Mouse (Mus musculus): ENCODE measurements around the gene Sorbs1.

The Sorbs1 gene

GRCm38 (mm10) chr19:40513632-40514078, at the start of gene Sorbs1:
Sorbs1 (minus strand) TSS chr19:40513779.
- peak; percentile 96 for ATAC-seq (ENCODE audit: insufficient number of reproducible peaks, low FRiP score, low TSS enrichment)

- peak; percentile 66; the same call in 1 of the 2 replicates for ATAC-seq (ENCODE audit: insufficient number of reproducible peaks, low FRiP score, low TSS enrichment)
These were observed 47.9 kb upstream of the Sorbs1 start for GRCm38 (mm10) chr19:40561521-40561920.

GRCm38 (mm10) chr19:40556029-40556428, 42.5 kb upstream of the Sorbs1 start:
- ATAC-seq (ENCODE audit: insufficient number of reproducible peaks, low FRiP score, low TSS enrichment), result no peak

- no peak for ATAC-seq (ENCODE audit: insufficient number of reproducible peaks, low FRiP score, low TSS enrichment)
These were observed 41.6 kb upstream of the Sorbs1 start for GRCm38 (mm10) chr19:40555136-40555535.

- no peak for ATAC-seq (ENCODE audit: insufficient number of reproducible peaks, low FRiP score, low TSS enrichment)
These were observed 40.8 kb upstream of the Sorbs1 start for GRCm38 (mm10) chr19:40554343-40554742.

GRCm38 (mm10) chr19:40553849-40554248, 40.3 kb upstream of the Sorbs1 start:
- ATAC-seq (ENCODE audit: insufficient number of reproducible peaks, low FRiP score, low TSS enrichment), result peak; percentile 51; the same call in 1 of the 2 replicates

- no peak for ATAC-seq (ENCODE audit: insufficient number of reproducible peaks, low FRiP score, low TSS enrichment)
These were observed 39.6 kb upstream of the Sorbs1 start for GRCm38 (mm10) chr19:40553014-40553789.

GRCm38 (mm10) chr19:40549516-40550135, 36.0 kb upstream of the Sorbs1 start:
- no peak for ATAC-seq (ENCODE audit: insufficient number of reproducible peaks, low FRiP score, low TSS enrichment)

GRCm38 (mm10) chr19:40548796-40549515, 35.4 kb upstream of the Sorbs1 start:
- no peak for ATAC-seq (ENCODE audit: insufficient number of reproducible peaks, low FRiP score, low TSS enrichment)

- no peak for ATAC-seq (ENCODE audit: insufficient number of reproducible peaks, low FRiP score, low TSS enrichment)
These were observed 34.8 kb upstream of the Sorbs1 start for GRCm38 (mm10) chr19:40548386-40548785.

GRCm38 (mm10) chr19:40544856-40545255, 31.3 kb upstream of the Sorbs1 start:
- peak; percentile 61; the same call in 1 of the 2 replicates for ATAC-seq (ENCODE audit: insufficient number of reproducible peaks, low FRiP score, low TSS enrichment)

- no peak for ATAC-seq (ENCODE audit: insufficient number of reproducible peaks, low FRiP score, low TSS enrichment)
These were observed 29.2 kb upstream of the Sorbs1 start for GRCm38 (mm10) chr19:40542776-40543175.

- no peak for ATAC-seq (ENCODE audit: insufficient number of reproducible peaks, low FRiP score, low TSS enrichment)
These were observed 22.9 kb upstream of the Sorbs1 start for GRCm38 (mm10) chr19:40536526-40536925.

GRCm38 (mm10) chr19:40532525-40532924, 18.9 kb upstream of the Sorbs1 start:
- no peak for ATAC-seq (ENCODE audit: insufficient number of reproducible peaks, low FRiP score, low TSS enrichment)

GRCm38 (mm10) chr19:40530323-40530722, 16.7 kb upstream of the Sorbs1 start:
- no peak for ATAC-seq (ENCODE audit: insufficient number of reproducible peaks, low FRiP score, low TSS enrichment)

- ATAC-seq (ENCODE audit: insufficient number of reproducible peaks, low FRiP score, low TSS enrichment), result no peak
These were observed 14.7 kb upstream of the Sorbs1 start for GRCm38 (mm10) chr19:40528254-40528653.

GRCm38 (mm10) chr19:40526367-40527014, 12.9 kb upstream of the Sorbs1 start:
- no peak for ATAC-seq (ENCODE audit: insufficient number of reproducible peaks, low FRiP score, low TSS enrichment)

- ATAC-seq (ENCODE audit: insufficient number of reproducible peaks, low FRiP score, low TSS enrichment), result no peak
These were observed 9.9 kb upstream of the Sorbs1 start for GRCm38 (mm10) chr19:40523431-40524005.

GRCm38 (mm10) chr19:40520403-40520802, 6.8 kb upstream of the Sorbs1 start:
- ATAC-seq (ENCODE audit: insufficient number of reproducible peaks, low FRiP score, low TSS enrichment), result no peak

GRCm38 (mm10) chr19:40518706-40519105, 5.1 kb upstream of the Sorbs1 start:
- no peak for ATAC-seq (ENCODE audit: insufficient number of reproducible peaks, low FRiP score, low TSS enrichment)
